24 mouse cellular contexts compared by ENCODE assay signal in the genomic region with DNA sequence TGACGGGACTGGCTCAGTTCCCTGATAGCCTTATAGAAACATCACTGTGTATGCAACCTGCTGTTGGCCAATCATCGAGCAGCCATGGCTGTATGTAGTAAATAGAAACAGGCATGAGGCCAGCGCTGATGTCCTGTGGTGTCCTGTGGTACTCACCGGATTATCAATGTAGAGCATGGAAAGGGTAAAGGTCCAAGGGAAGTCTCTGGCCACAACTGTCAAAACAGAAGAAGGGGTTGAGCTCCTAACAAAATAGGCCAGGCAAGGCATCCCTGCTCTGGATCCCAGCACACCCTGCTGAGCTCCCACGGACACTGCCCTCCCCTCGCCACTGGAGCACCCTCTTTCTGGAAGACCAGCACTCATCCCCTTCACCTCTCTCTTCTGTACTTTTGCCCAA. TPM values are rescaled to one million over a fixed set of nuclear protein-coding genes. Genes with fewer than 3 reads are reported as not detected.
"Had no signal": no experiment of that assay in that cellular context is flagged by ENCODE, and none has a peak within 500 bp of the region (broad histone marks: within the 10 kb centered on the region; RNA-seq: fewer than 3 reads in every experiment).

No protein-coding gene starts in this region.

- H3K27ac ChIP-seq: midbrain, embryonic 10.5 days; midbrain, embryonic 13.5 days; midbrain, embryonic 15.5 days; neural tube, embryonic 13.5 days; neural tube, embryonic 15.5 days had no signal

- H3K9me3 ChIP-seq: midbrain, embryonic 10.5 days; midbrain, embryonic 13.5 days; midbrain, embryonic 15.5 days; neural tube, embryonic 13.5 days; neural tube, embryonic 15.5 days had no signal

- H3K4me2 ChIP-seq: lung, embryonic 14.5 days; midbrain, embryonic 13.5 days; midbrain, embryonic 15.5 days; neural tube, embryonic 13.5 days; neural tube, embryonic 15.5 days had no signal

- DNase-seq: lung, adult 18-20 months; lung, embryonic 14.5 days; lung, postnatal 10 days; lung, postnatal 4 days; retina, postnatal 1 day; right cerebral cortex, adult 18-20 months; right cerebral cortex, postnatal 25 days; right cerebral cortex, postnatal 4 days; spleen, adult 18-20 months; thymus, adult 18-20 months; thymus, postnatal 14 days; thymus, postnatal 36 days had no signal

- ATAC-seq: midbrain, embryonic 13.5 days; midbrain, embryonic 15.5 days had no signal

- H3K36me3 ChIP-seq: midbrain, embryonic 10.5 days; midbrain, embryonic 13.5 days; midbrain, embryonic 15.5 days; neural tube, embryonic 13.5 days; neural tube, embryonic 15.5 days had no signal

- H3K4me3 ChIP-seq: midbrain, embryonic 10.5 days; midbrain, embryonic 13.5 days; midbrain, embryonic 15.5 days; myocyte; neural tube, embryonic 13.5 days; neural tube, embryonic 15.5 days had no signal

- H3K27me3 ChIP-seq: midbrain, embryonic 15.5 days; neural tube, embryonic 15.5 days had no signal

- H3K9ac ChIP-seq: lung, embryonic 14.5 days; midbrain, embryonic 13.5 days; midbrain, embryonic 15.5 days; neural tube, embryonic 13.5 days; neural tube, embryonic 15.5 days had no signal

RNA-seq across cellular contexts. Expression of gene Cpvl, which starts 25.1 kb away (rescaled TPM):
- total RNA-seq: megakaryocyte, adult 5-6 weeks; megakaryocyte-erythroid progenitor cell, adult 5-6 weeks had no signal
- polyA plus RNA-seq: liver, embryonic 16.5 days; midbrain, embryonic 13.5 days; midbrain, embryonic 15.5 days; myocyte; neural tube, embryonic 11.5 days; neural tube, embryonic 13.5 days; stomach, embryonic 14.5 days; thymus, postnatal 0 days had no signal
